Mouse (Mus musculus) common myeloid progenitor, adult 5-6 weeks (primary cell): ENCODE data around the gene Zfp605. TPM values are rescaled to one million over a fixed set of nuclear protein-coding genes. Genes with fewer than 3 reads are reported as not detected.
"Not testable (repeated sequence)": the region's sequence is repeated elsewhere in the genome, so short reads cannot be mapped to it uniquely, and the experiment has no call there.

Experiments used
- ATAC-seq: replicated peaks from 2 replicates; pipeline ENCODE4 v1.8.0; 2016; ENCODE audit warnings: low read depth, mild to moderate bottlenecking, moderate TSS enrichment, inconsistent platforms; ENCODE audit not compliant: poor library complexity, severe bottlenecking
- total RNA-seq: library from RNA; stranded (forward); fragments of 200-1000, 187-1606 nt; gene quantifications from 2 replicates; pipeline ENCODE4 v1.2.3, GENCODE M21; 2017

The Zfp605 gene
- 11.7 and 16.1 TPM in 2 replicates for total RNA-seq

- ATAC-seq: peak; percentile 57
Observed at GRCm38 (mm10) chr5:110109991-110110441, at the start of gene Zfp605. Gene Zfp605 (plus strand): TSS chr5:110110092.

GRCm38 (mm10) chr5:110072413-110072812, 37.5 kb upstream of the Zfp605 start, which contains the start of gene Gm17655:
Gene Gm17655 (minus strand): TSS chr5:110072513.
- ATAC-seq: not testable (repeated sequence)

GRCm38 (mm10) chr5:110082961-110083360, 26.9 kb upstream of the Zfp605 start:
- no peak for ATAC-seq

- ATAC-seq: no peak
Observed at GRCm38 (mm10) chr5:110086161-110086866, 23.6 kb upstream of the Zfp605 start.

GRCm38 (mm10) chr5:110091546-110091945, 18.3 kb upstream of the Zfp605 start:
- ATAC-seq: no peak

- peak; percentile 99 for ATAC-seq
Observed at GRCm38 (mm10) chr5:110094030-110094846, 15.7 kb upstream of the Zfp605 start, which contains the start of gene Gm35315. Gene Gm35315 (minus strand): TSS chr5:110094420.

GRCm38 (mm10) chr5:110094847-110095213, 15.1 kb upstream of the Zfp605 start:
- ATAC-seq: peak; percentile 33

- ATAC-seq: no peak
Observed at GRCm38 (mm10) chr5:110098991-110099477, 10.9 kb upstream of the Zfp605 start.

- 0 out of 2 replicates have a peak, but pooled peaks have one; percentile 7 for ATAC-seq
Observed at GRCm38 (mm10) chr5:110099656-110100580, 10.0 kb upstream of the Zfp605 start, which contains the start of gene Plcxd1. Gene Plcxd1 (plus strand): TSS chr5:110099969.

- ATAC-seq: peak; percentile 48
Observed at GRCm38 (mm10) chr5:110100921-110101631, 8.8 kb upstream of the Zfp605 start.

- peak; percentile 20 for ATAC-seq
Observed at GRCm38 (mm10) chr5:110101716-110102347, 8.1 kb upstream of the Zfp605 start.

GRCm38 (mm10) chr5:110102429-110102828, 7.5 kb upstream of the Zfp605 start:
- no peak for ATAC-seq

GRCm38 (mm10) chr5:110102853-110103625, 6.9 kb upstream of the Zfp605 start:
- ATAC-seq: no peak

- no peak for ATAC-seq
Observed at GRCm38 (mm10) chr5:110103901-110104615, 5.8 kb upstream of the Zfp605 start.

GRCm38 (mm10) chr5:110104616-110105380, 5.1 kb upstream of the Zfp605 start:
- no peak for ATAC-seq

- ATAC-seq: no peak
Observed at GRCm38 (mm10) chr5:110106140-110106871, 3.6 kb upstream of the Zfp605 start.
